Mouse (Mus musculus) cortical plate, adult 2 months (tissue): Measurements from ENCODE around the gene Cnnm3.

Source experiments
- CTCF ChIP-seq: fragments of 200-500 bp; IDR thresholded peaks from 2 replicates; pipeline ENCODE4 v1.5.1; 2011; ENCODE audit warnings: mild to moderate bottlenecking, control low read depth, low read length; ENCODE audit not compliant: insufficient read depth; ENCODE audit errors: extremely low read depth
- POLR2A ChIP-seq: fragments of 200-500 bp; IDR thresholded peaks from 2 replicates; pipeline ENCODE4 v1.6.1; 2011; ENCODE audit warnings: mild to moderate bottlenecking, low read length, control low read depth; ENCODE audit not compliant: insufficient read depth; ENCODE audit errors: extremely low read depth

GRCm38 (mm10) chr1:36472106-36472440 lies 39.6 kb upstream of the Cnnm3 start:
- TF ChIP-seq POLR2A (no peak), CTCF (no peak)
